Mouse (Mus musculus) thymus, postnatal 25 days (tissue): Measurements from ENCODE around the gene Lce3b.

Experiments used
- DNase-seq: peaks from one replicate; pipeline ENCODE4 v3.0.0; 2022

The Lce3b gene

GRCm38 (mm10) chr3:92932679-92933078, at the start of gene Lce3b:
Gene Lce3b (plus strand): TSS chr3:92932979.
- DNase-seq: no peak

GRCm38 (mm10) chr3:92894063-92894462, 38.7 kb upstream of the Lce3b start:
- DNase-seq: no peak

GRCm38 (mm10) chr3:92894489-92894888, 38.3 kb upstream of the Lce3b start:
- no peak for DNase-seq

- no peak for DNase-seq
Observed at GRCm38 (mm10) chr3:92902992-92903391, 29.8 kb upstream of the Lce3b start.

- no peak for DNase-seq
Observed at GRCm38 (mm10) chr3:92903640-92904039, 29.1 kb upstream of the Lce3b start.

GRCm38 (mm10) chr3:92905182-92905581, 27.6 kb upstream of the Lce3b start:
- no peak for DNase-seq

GRCm38 (mm10) chr3:92907571-92907970, 25.2 kb upstream of the Lce3b start:
- no peak for DNase-seq

GRCm38 (mm10) chr3:92920364-92920763, 12.4 kb upstream of the Lce3b start:
- no peak for DNase-seq

- no peak for DNase-seq
Observed at GRCm38 (mm10) chr3:92926130-92926529, 6.6 kb upstream of the Lce3b start, which contains the start of gene Lce3a. Gene Lce3a (minus strand): TSS chr3:92926230.

- no peak for DNase-seq
Observed at GRCm38 (mm10) chr3:92944186-92944585, 11.4 kb downstream of the Lce3b start, which contains the start of gene Lce3c. Gene Lce3c (plus strand): TSS chr3:92944486.

- DNase-seq: no peak
Observed at GRCm38 (mm10) chr3:92957090-92957489, 24.3 kb downstream of the Lce3b start, which contains the start of gene Lce3d. Gene Lce3d (plus strand): TSS chr3:92957390.

GRCm38 (mm10) chr3:92966761-92967160, 34.0 kb downstream of the Lce3b start, which contains the start of gene Lce3e:
Gene Lce3e (plus strand): TSS chr3:92967061.
- no peak for DNase-seq

- no peak for DNase-seq
Observed at GRCm38 (mm10) chr3:92978484-92978883, 45.7 kb downstream of the Lce3b start.
